8 mouse cellular contexts compared by ENCODE assay signal in the genomic region with DNA sequence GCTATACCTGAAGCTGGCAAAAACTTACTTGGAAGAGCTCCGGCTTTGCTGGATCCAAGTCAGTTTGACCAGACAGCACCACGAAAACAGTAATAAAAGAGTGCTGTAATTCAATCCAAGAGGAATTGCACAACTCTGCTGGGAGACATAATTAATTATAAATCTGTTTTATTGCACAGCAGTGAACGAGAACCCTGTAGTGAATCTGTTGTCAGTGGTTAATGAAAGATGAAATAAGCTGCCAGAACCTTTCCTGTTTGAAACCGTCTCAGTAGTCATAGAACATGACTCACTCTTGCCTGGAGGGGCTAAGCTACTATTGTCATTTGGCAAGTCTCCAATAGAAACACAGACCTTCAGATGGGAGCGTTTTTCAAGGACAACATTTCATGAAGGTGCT. TPM values are rescaled to one million over a fixed set of nuclear protein-coding genes. Genes with fewer than 3 reads are reported as not detected.
A peak's percentile ranks its signal among the peaks of the same experiment; 100 is the strongest.
DNase-seq lines count a peak whose midpoint lies in the region; ATAC-seq lines count a peak whose summit lies in the region.

No protein-coding gene starts in this region.

- peak; percentile 4 for DNase-seq in layer of hippocampus, adult 9-10 months (ENCODE audit: low spot score)
- DNase-seq in layer of hippocampus, postnatal 25 days (ENCODE audit: extremely low spot score in 1 of 2, low spot score in 1 of 2), result no peak
- DNase-seq in adrenal gland, postnatal 10 days, result peak; percentile 19
- DNase-seq in T-cell, adult 2 months (ENCODE audit: low spot score), result no peak
- DNase-seq in layer of hippocampus, adult 18-20 months (ENCODE audit: low spot score in 2 of 2), result no peak

- no peaks in the 10 kb centered on the region for H3K9me3 ChIP-seq in heart, embryonic 13.5 days
- no peaks in the 10 kb centered on the region for H3K9me3 ChIP-seq in liver, embryonic 15.5 days (replicated peaks)

- peak overlapping the region; percentile 82 for H3K4me3 ChIP-seq in heart, embryonic 13.5 days
- peak overlapping the region; percentile 69 for H3K4me3 ChIP-seq in liver, embryonic 15.5 days (replicated peaks)

- H3K27me3 ChIP-seq in heart, embryonic 13.5 days (replicated peaks), result no peaks in the 10 kb centered on the region
- no peaks in the 10 kb centered on the region for H3K27me3 ChIP-seq in liver, embryonic 15.5 days

- H3K4me1 ChIP-seq in heart, embryonic 13.5 days, result peaks cover 19% of the 10 kb centered on the region
- peaks cover 36% of the 10 kb centered on the region for H3K4me1 ChIP-seq in liver, embryonic 15.5 days (replicated peaks)

- H3K4me2 ChIP-seq in heart, embryonic 13.5 days, result peak overlapping the region; percentile 95
- peak overlapping the region; percentile 85 for H3K4me2 ChIP-seq in liver, embryonic 15.5 days

- WGBS in heart, embryonic 13.5 days, result 36% methylated on average over 5 of the region's 5 CpGs
- 37% methylated on average over 5 of the region's 5 CpGs for WGBS in liver, embryonic 15.5 days (ENCODE audit: insufficient replicate concordance)

- no peak for ATAC-seq in heart, embryonic 13.5 days (ENCODE audit: extremely low read depth, insufficient number of reproducible peaks, low FRiP score, low TSS enrichment)
- no peak for ATAC-seq in liver, embryonic 15.5 days (ENCODE audit: insufficient read depth)
- no peak for ATAC-seq in monocyte, adult 5-6 weeks (replicated peaks; ENCODE audit: insufficient number of reproducible peaks, low FRiP score, low TSS enrichment, poor library complexity, severe bottlenecking)

- no peaks in the 10 kb centered on the region for H3K36me3 ChIP-seq in heart, embryonic 13.5 days
- H3K36me3 ChIP-seq in liver, embryonic 15.5 days (replicated peaks), result peaks cover 3% of the 10 kb centered on the region; the same call in 1 of the 2 replicates

- peak overlapping the region; percentile 97 for H3K27ac ChIP-seq in heart, embryonic 13.5 days (replicated peaks)
- peak overlapping the region; percentile 91 for H3K27ac ChIP-seq in liver, embryonic 15.5 days (replicated peaks)

- H3K9ac ChIP-seq in heart, embryonic 13.5 days, result peak overlapping the region; percentile 93
- peak overlapping the region; percentile 77 for H3K9ac ChIP-seq in liver, embryonic 15.5 days

RNA-seq across cellular contexts. Expression of a gene that starts 0.7 kb away (rescaled TPM):
- 10 to 100 TPM; 61.3 to 89.7 TPM for total RNA-seq in layer of hippocampus, postnatal 25 days (2021)
- 10 to 100 TPM; 34.0 to 44.0 TPM for total RNA-seq in adrenal gland, postnatal 10 days (2021)
- 34.5 and 37.6 TPM in 2 replicates for polyA plus RNA-seq in heart, embryonic 13.5 days (2015; fragmentation: Nextera tagmentation; extraction: Ambion mirVana)
- polyA plus RNA-seq in liver, embryonic 15.5 days (2015; fragmentation: Nextera tagmentation; extraction: Ambion mirVana), result 27.0 and 30.6 TPM in 2 replicates
- total RNA-seq in layer of hippocampus, adult 18-20 months (2021), result 10 to 100 TPM; 64.9 to 67.3 TPM
- total RNA-seq in monocyte, adult 5-6 weeks (2017), result 57.6 to 103 TPM (median 91.7 TPM) in 3 replicates

RNA-seq across cellular contexts. Expression of a gene that starts 22.8 kb away (rescaled TPM):
- total RNA-seq in layer of hippocampus, postnatal 25 days (2021), result 10 to 100 TPM; 39.3 to 48.1 TPM
- 10 to 100 TPM; 28.4 to 33.4 TPM for total RNA-seq in adrenal gland, postnatal 10 days (2021)
- polyA plus RNA-seq in heart, embryonic 13.5 days (2015; fragmentation: Nextera tagmentation; extraction: Ambion mirVana), result 41.5 and 43.0 TPM in 2 replicates
- polyA plus RNA-seq in liver, embryonic 15.5 days (2015; fragmentation: Nextera tagmentation; extraction: Ambion mirVana), result 16.8 and 19.3 TPM in 2 replicates
- 10 to 100 TPM; 48.0 to 49.7 TPM for total RNA-seq in layer of hippocampus, adult 18-20 months (2021)
- total RNA-seq in monocyte, adult 5-6 weeks (2017), result 81.5 to 110 TPM (median 88.5 TPM) in 3 replicates

RNA-seq across cellular contexts. Expression of a gene that starts 23.1 kb away (rescaled TPM):
- 10 to 100 TPM; 53.7 to 62.0 TPM for total RNA-seq in layer of hippocampus, postnatal 25 days (2021)
- total RNA-seq in adrenal gland, postnatal 10 days (2021), result 10 to 100 TPM; 30.8 to 32.2 TPM
- polyA plus RNA-seq in heart, embryonic 13.5 days (2015; fragmentation: Nextera tagmentation; extraction: Ambion mirVana), result 40.9 and 41.0 TPM in 2 replicates
- polyA plus RNA-seq in liver, embryonic 15.5 days (2015; fragmentation: Nextera tagmentation; extraction: Ambion mirVana), result 9.7 and 11.3 TPM in 2 replicates
- 10 to 100 TPM; 52.9 to 60.1 TPM for total RNA-seq in layer of hippocampus, adult 18-20 months (2021)
- total RNA-seq in monocyte, adult 5-6 weeks (2017), result 50.1 to 57.9 TPM (median 51.8 TPM) in 3 replicates

Comparison
In these comparisons a context has a peak if more than half of its experiments do, and no peak if none do; other contexts are left out.
1. DNase-seq: peak in layer of hippocampus, adult 9-10 months (single experiment) and adrenal gland, postnatal 10 days (single experiment); none in layer of hippocampus, postnatal 25 days (0 of 2), T-cell, adult 2 months (single experiment) and layer of hippocampus, adult 18-20 months (0 of 2).